Mouse (Mus musculus) heart, adult 18-20 months (tissue): ENCODE measurements at regions not wholly inside any gene's neighbourhood (a gene's known extent, or its start where the extent isn't known, plus 50 kb on each side); places are given as distances from the start of the nearest gene placed in this dataset.
A peak's percentile ranks its signal among the peaks of the same experiment; 100 is the strongest.

Experiments used
- DNase-seq, 2 experiments: peaks; one replicate each; pipeline ENCODE4 v3.0.0; 2021 to 2022; ENCODE audit warnings: mixed read lengths in 1 of 2

DNA sequence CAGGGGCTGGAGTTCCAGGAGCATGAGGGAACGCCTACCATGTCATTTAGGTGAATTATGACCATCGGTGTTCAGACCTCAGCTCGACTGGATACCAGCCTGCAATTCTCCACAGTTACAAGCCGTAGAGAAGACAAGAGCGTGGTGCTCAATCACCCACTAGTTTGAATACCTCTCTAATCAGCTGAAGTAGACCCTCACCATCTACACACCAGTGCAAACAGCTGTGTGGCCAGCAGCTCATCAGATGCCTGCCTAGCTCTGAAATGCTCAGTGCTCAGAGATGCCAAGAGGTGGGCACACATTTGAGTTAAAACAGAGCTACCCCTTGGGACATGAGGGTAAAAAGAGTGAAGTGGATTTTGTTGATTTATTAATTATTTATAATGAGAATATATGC is 660.2 kb downstream of the Magi1 start:
- DNase-seq, result no peak

DNA sequence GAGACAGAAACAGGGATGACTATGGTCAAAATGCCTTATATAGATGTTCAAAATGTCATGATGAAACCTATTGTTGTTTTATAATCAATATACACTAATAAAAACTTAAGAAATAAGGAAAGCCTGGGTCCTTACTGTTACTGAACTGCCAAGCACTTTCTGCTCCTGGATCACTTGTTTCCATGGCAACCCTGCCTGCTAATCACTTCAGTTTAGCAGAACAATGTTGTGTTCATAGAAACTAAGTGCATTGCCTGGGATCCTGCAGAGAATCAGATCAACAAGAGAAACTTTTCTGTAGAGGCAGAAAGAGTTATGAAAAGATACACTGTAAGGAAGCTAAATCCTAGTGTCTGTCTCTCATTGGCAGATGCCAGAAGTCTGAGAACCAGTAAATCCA is 666.8 kb downstream of the Magi1 start:
- no peak for DNase-seq

DNA sequence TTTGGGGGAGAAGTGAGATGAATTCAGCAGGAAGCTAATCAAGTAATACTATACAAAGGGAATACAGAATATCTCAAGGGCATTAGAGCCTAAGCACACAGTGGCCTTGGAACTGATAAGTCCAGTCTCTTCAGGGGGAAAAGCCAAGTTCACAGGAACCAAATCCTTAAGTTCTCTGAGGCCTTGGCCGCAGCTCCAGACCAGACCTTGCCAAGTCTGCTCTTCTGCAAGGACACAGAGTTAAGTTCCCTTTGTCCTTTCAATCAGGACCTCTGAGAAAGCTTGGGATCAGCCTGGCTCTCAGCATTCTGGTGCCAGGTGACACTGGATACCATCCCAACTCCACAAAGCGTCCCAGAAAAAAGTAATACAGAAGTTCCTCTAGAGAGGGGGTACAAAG is 657.1 kb upstream of the Adamts9 start:
- DNase-seq, result peak; percentile 7 to 60

DNA sequence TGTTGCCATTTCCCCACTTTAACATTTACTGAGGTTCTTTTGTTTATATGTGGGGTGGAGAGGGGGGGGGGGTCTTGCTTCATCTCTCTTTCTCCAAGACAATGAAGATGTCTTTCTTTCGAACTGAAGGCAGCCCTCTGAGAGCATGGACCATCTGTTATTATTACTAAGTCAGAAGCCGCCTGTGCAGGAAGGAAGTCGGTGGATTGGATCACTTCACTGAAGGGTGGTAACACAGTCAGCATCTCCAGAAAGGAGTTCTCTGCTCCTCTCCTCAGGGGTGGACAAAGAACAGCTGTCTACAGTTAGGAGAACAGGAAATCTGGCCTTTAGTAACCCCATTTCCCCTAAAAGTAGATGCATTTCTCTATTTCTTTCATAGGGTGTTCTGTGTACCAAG is 656.1 kb upstream of the Adamts9 start:
- peak in 1 of 2 experiments; percentile 45 for DNase-seq

DNA sequence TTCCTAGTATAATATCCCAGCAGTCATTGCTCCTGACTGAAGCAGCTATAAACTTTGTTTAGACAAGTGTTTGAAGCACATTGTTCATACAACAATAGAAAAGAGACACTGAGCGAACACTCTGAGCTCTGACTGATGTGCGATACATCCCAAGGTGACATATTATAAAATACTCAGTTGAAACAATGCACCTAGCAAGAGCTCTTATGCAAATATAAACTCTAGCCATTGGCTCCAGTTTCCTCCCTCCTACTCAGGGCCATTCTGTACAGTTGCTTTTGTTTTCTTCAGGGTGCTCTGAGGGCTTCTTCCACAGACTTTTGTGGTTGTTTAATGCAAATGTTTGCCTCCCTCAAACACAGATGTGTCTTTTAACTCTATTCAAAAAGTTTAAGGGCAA is 646.6 kb upstream of the Adamts9 start:
- DNase-seq, result no peak

DNA sequence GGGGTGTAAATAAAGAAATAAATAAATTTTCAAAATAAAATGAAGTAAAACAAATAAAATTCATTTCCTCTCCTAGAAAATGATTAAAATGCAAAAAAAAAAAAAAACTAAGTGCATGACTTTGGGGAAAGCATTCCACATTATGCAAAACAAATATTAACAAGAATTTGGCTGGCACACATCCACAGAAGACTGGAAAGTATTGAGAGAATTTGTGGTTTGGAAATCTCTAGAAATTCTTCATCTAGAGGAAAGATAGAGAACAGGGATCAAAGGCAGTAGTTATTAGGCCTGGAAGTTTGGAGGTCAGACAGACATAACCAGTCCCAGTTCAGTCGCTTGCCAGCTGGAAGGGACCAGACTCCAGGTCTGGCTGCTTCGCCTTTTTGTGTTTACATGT is 643.6 kb upstream of the Adamts9 start:
- peak in 1 of 2 experiments; percentile 3 for DNase-seq

DNA sequence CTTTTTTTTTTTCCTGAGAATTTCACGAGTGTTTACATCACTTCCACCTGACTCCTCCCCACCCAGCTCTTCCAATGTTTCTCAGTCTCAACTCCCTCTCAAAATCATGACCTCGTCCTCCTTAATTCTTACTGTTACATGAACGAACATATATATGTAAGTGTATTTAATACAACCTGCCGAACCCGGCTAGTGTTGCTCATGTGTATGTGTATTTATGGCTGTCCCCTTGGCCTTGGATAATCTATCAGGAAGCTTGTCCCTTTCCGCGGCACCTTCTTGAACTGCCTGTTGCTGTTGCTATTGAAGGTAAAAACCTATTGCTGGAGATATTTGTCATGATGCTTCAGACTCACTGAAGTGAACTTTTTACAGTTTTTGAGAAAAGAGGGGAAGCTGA is 637.8 kb upstream of the Adamts9 start:
- DNase-seq, result no peak

DNA sequence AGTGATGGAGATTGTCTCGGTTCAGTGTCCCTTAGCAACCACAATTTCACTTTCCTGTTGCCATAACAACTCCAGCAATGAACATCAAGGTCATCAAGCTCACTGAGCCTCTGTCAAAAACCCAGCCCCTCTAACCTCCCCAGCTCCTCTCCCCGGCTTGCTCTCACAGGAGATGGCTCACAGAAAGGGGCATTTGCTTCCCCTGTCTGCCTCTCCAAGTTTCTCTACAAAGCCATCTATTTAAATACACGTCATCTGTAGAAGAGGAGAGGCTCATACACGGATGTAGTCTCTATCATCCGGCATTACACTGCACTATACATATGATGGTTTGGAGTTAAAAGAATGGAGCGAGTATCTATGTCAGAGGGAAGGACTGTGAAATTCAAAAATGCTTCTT is 637.4 kb upstream of the Adamts9 start:
- no peak for DNase-seq

DNA sequence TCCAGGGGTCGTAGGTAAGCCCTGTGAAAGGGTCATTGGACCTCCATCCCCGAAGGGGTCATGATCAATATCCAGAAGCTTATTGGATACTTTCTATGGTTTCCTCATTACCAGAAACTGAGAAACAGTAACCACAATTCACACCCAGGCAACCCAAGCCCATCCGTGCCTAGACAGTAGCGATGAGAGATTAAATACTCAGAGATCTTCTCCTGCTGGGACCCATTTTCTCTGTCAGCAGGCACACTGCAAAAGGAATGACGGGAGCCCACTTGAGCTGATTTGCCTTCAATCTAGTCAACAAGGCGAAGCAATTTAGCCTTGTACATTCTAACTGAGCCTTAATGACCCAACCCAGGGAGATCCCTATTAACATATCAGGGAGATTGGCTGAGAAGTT is 632.0 kb upstream of the Adamts9 start:
- no peak for DNase-seq

DNA sequence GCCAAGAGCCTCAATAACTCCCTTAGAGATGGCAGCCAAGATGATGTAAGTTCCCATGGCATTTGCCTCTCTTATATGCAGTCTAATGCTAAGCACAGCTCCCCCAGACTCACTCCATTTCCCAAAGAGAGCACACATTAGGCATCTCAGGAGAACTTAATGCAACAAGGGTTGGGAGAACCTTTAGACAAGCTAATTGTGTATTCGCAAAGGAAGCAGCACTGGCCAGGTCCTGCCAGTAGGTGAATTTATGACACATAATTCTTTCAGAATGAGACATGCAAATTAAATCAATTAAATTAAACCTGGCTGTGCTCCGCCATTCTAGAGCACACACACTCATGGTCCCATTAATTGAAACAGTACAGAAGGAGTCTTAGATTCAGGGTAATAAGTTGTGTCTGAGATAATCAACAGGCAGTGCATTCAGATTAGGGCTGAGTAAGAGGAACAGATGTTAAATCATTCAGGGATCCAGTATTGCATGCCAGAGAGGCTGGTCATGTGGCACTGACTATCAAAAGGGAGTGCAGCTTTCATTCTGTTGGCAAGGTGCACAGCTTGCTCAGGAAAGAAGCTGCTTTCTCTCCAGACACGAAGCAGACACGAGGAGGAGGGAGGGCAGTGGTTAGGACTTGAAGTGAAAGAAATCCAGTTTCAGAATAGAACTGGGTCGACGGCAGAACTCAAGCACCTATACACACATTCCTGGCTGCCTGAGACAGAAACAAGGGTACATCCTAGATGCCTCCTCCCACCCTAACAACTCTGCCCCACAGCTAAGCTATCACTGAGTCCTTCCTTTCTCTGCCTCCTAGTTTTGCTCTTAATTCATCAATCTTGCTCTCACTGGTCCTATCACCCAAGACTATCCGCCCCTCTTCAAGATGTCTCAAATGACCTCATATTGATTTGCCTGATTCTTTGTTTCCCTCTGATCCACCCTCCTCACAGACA is 630.7 kb upstream of the Adamts9 start:
- peak; percentile 29 to 56 for DNase-seq

DNA sequence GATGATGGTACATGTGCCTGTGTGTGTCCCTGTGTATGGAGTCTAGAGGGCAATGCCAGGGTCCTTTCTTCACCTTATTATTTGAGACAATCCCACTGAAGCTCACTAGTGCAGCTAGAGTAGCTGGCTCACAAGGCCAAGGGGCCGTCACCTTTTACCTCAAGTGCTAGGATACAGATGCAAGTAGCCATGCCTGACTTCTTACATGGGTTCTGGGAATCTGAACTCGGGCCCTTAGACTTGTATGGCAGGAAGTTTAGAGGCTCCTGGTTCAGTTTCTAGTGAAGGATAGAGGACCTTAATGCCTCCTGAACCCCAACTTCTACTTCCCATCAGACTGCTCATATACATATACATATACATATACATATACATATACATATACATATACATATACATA is 626.6 kb upstream of the Adamts9 start:
- DNase-seq, result no peak

DNA sequence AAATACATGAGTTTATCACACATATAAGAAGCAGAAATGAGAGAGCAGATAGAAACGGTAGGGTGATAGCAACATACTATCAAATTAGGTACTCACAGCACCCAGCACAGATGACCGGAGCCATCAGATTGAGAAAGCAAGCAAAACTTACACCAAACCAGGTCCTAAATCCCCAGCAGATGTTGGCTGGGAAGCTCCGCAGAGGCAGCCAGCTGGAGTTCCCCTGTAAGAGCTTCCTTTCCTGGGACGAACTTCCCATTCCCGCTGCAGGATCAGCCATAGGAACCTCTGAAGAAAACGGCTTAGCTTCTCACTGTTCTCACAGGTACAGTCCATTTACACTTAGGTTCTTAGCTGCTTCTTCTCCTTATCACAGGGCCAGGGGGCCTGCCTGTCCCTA is 625.9 kb upstream of the Adamts9 start:
- DNase-seq, result peak in 1 of 2 experiments; percentile 10

DNA sequence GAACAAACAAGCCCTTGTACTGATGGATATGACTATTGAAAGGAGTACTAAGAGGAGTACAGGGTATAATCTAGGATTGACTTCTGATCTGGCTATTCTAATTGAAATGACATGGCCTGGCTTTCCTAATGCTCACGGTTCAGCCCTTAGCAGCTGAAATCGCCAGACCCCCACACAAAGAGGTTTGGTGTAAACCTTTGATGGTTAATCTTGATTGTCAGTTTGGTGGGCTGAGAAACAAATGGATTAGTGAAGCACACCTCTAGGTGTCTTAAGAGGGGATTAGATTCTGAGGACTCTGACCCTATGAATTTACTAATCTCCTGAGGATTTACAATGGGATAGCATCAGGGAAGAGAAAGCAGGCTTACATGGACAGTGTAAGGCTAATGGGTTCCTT is 623.4 kb upstream of the Adamts9 start:
- no peak for DNase-seq

DNA sequence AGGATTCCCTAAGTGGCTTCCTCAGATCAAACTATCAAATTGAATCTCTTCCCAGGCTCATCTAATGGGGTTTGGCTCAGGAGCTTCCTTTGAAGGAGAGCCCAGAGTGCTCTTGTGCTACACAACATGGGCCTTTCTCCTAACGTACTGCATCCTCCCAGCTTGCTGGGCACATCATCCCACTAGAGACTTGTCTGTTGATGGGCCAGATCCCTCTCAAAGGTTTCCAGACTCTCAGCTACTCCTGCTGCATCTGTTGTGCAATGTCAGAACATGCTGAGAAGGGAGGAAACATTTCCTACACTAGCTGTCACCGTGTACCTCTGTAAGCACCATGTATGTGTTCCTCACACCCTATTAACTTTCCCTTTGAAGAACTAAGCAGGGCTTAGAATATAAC is 605.0 kb upstream of the Adamts9 start:
- peak; percentile 12 to 51 for DNase-seq

DNA sequence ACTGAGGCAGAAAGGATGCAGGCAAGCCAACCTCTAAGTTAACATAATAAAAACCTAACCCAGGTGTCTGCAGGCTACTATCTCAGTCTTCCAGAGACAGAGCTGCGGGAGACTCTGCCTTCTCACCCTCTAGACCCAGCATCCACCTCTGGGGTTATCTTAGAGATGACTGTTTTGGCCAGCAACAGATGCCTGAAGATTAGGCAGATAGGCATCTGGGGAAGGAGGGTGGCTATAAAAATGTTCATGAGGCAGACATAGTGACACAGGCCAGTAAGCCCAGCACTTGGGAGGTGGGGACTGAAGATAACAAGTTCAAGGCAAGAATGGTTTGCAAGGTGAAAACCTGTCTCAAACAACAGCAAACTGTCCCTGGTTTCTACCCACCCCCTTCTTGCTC is 601.0 kb upstream of the Adamts9 start:
- no peak for DNase-seq

DNA sequence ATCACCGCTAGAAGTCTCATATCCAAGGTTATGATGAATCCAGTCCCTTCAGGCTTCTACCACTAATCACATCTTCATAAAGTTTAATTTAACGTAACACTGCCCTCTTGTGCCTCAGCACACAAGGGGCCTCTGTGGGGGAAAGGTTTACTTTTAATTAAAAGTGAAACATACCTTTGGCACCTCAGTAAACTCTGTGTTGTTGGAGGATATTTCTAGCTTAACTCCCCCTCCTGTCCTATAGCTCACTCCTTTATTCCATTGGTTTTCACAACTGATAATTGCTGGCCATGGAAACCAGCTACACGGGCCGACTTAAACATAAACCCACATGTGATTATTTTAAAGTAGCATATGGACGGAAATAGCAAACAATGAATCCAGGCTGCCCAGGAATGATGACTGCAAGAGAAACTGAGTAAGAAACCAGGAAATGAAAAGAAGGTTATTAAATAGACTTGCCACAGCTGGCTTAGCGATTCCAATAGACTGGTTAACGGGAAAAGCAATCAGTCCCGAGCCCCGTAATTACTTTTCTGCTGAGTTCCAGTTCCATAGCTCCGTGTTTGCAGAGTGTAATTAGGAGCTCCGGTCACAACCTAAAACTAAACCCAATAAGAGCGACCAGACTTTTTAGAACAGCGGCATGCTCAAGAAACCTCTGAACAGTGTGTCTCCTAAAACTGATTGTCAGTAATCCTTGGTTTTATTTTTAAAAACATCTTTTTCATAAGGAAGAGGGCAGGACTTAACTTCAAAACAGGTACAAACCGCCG is 600.2 kb upstream of the Adamts9 start:
- DNase-seq, result peak; percentile 20 to 41

DNA sequence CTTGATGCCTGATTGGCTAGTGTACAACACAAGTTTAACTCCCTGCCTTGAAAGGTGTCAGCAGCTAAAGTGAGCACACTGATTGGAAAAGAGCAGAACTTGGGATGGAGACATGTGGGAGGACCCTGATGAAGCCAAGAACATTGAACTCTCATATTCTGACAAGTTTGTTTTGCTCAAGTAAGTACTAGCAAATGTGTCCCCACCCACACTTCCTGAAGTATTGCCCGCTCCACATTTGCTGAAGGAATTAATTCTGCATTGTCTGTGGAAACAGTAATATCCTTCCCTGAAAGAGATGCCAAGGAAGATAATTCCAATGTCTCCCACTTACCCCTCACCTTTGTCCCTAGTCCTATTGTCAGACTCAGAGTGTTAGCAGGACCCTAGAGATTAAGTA is 596.3 kb upstream of the Adamts9 start:
- peak; percentile 19 to 60 for DNase-seq

DNA sequence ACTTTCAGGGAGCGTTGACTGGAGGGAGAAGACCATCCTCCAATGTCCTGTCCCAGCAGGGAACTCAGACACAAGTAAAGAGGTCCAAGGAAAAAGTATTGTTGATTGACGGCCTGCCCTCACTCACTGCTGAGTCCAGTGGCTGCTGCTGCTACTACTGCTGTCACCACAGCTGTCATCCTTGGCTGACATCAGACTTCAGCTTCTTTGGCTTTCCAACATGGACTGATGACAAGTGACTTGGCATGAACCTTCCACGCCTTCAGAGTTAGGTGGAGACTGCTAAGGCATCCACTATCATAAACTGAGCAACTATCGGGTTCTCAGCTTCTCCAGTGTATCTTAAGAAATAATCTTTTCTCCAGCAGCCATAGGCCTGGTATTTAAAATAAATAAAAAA is 595.9 kb upstream of the Adamts9 start:
- DNase-seq, result peak; percentile 9 to 34

DNA sequence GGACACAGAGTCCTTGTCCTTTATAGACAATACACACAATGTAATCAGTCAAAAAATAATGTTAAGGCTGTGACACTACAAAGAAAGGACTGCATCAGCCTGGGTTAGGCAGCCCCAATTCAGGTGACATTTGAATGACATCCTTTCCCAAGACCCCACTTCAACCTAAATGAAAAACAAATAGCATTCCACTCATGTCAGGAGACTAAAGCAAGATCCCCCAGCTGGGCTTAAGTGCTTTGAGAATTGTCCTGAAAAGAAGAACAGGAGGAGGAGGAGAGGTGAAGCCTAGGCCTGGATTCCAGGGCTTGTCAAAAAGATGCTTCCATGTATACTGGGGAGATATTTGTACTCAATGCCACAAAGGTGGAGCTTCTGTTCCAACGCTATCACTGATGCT is 594.7 kb upstream of the Adamts9 start:
- no peak for DNase-seq

DNA sequence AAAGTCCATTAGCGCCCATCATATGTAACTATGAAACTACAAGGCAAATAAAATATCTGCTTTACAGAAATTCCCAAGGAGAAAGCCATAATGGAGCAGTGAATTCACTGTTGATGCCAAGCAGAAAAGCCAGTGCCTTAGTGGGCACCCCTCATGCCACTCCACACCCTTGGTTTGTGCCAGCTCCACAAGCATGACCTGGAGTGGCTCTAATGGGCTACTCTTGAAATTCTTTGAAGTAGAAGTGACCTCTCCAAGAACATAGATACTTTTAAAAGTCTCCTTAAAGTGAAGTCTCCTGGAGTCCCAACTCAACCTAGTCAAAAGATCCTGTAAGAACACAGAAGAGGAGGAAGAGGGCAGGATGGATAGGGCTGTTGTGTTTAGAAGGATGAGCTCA is 593.8 kb upstream of the Adamts9 start:
- no peak for DNase-seq

DNA sequence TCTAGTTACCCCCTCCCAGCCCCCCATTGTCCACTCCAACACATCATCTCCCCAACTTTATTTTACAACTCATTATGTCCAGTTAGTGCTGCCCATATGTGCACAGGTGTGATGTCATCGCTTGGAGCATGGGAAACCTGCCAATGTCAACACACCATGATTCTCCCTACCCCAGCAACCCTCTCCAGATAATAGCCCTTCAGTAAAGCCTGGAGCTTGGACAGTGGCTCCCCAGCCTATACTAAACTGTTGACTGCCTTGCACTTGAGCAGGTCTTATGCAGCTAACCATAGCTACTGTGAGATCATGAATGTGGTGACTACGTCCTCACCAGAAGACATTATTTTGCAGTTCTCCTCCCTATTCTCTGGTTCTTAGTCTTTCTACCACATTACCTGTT is 570.5 kb upstream of the Adamts9 start:
- DNase-seq, result no peak

DNA sequence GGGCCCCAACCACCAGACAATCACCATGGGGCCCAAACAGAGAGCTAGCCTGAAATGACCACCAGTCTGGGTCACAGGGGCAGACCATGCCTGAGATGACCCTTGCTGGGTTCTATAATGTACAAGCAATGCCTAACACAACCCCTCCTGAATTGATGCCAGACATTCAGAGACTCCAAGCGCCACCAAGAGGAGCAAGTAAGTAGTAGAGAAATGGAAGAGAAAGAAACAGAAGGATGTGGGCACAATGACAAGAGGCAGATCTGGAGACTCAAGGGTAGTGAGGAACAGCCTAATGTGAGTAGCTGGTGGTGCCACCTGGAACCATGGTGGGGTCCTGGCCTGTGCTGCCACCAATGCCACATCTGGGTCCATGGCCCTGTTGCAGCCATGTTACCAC is 566.6 kb upstream of the Adamts9 start:
- DNase-seq, result peak in 1 of 2 experiments; percentile 7

DNA sequence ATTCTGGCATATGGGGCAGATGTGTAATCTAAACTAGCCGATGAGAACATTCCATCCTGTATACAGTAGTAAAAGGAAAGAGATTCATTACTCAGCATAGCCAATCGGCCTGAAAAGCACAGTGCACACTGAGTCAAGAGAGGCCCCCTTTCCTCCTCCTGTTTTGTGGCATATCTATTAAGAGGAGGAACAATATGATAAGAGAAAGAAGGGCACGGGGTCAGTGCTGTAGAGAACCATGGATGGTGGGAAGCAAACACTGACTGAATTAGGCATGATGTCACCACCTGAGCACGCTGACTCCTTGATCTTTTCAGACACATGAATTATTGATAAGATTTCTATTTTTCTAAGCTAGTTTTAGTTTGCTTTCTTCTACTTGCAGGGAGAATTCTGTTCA is 554.5 kb upstream of the Adamts9 start:
- no peak for DNase-seq
